Mouse (Mus musculus): ENCODE results near the gene Ap1g2.

GRCm38 (mm10) chr14:55081105-55081504, 25.3 kb downstream of the Ap1g2 start:
- TF ChIP-seq E2F4 (IDR thresholded peaks at IDR 0.05; ENCODE audit: insufficient read depth) (no peak), USF1 (IDR thresholded peaks at IDR 0.05; ENCODE audit: low read depth) (no peak), MAX (IDR thresholded peaks at IDR 0.05; ENCODE audit: low read depth) (no peak)
